Mouse (Mus musculus): ENCODE data around the gene Elf3. TPM values are rescaled to one million over a fixed set of nuclear protein-coding genes. Genes with fewer than 3 reads are reported as not detected.

The Elf3 gene
- polyA plus RNA-seq, 2 experiments, result 0.58 to 0.61 TPM

DNA sequence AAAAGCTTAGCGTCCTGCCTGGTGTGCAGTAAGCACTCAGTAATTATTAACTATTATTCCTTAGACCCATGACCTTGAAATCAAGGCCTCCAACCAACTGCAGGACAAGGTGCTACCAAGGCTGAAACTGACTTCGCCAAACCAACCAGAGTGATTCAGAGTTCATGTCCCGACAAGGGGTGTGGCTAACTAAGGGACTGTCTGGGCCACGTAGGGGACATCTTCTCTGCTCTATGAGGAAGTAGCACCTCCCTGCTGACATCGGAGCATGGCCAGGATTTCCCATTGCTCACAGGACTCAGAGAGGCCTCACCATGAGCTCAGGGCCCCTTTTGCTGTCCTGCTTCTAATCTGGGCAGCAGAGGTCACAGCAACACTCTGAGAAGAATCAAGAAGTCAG, 7.5 kb upstream of the Elf3 start:
- ATAC-seq (ENCODE audit: insufficient read depth), result no peak
- 0 out of 2 replicates have a peak, but pooled peaks cover 2% of the 10 kb centered on the region for H3K36me3 ChIP-seq (replicated peaks; ENCODE audit: control insufficient read depth, insufficient read depth, low read depth)
- no peaks in the 10 kb centered on the region for H3K4me1 ChIP-seq (replicated peaks; ENCODE audit: control insufficient read depth in 2 of 2, insufficient read depth in 2 of 2, low read length in 1 of 2)
- H3K9ac ChIP-seq (replicated peaks), result no peak overlapping the region
- no peak for DNase-seq (ENCODE audit: low read depth in 3 of 3, low spot score in 3 of 3)
- TF ChIP-seq EP300 (IDR thresholded peaks at IDR 0.05; ENCODE audit: low read depth), result no peak
- no peak for TF ChIP-seq CTCF (IDR thresholded peaks at IDR 0.05; ENCODE audit: low read depth)
- H3K4me2 ChIP-seq (ENCODE audit: low read depth), result no peak overlapping the region
- H3K4me3 ChIP-seq (ENCODE audit: insufficient read depth in 1 of 2, low read depth in 2 of 2, low read length in 2 of 2), result no peak overlapping the region
- H3K9me3 ChIP-seq (ENCODE audit: control insufficient read depth, low read length), result no peaks in the 10 kb centered on the region
- no peaks in the 10 kb centered on the region for H3K27me3 ChIP-seq (ENCODE audit: control insufficient read depth, insufficient read depth, low read length)
- H3K27ac ChIP-seq, result no peak overlapping the region
- 44% methylated on average over 5 of the region's 5 CpGs for WGBS (ENCODE audit: insufficient replicate concordance)

- Histone ChIP-seq H3K4me1 (replicated peaks; ENCODE audit: control insufficient read depth in 2 of 2, insufficient read depth in 2 of 2, low read length in 1 of 2) (peaks cover 4% of the 10 kb centered on the region in 2 experiments; a peak in 2 of 4 replicates), H3K4me2 (ENCODE audit: low read depth) (no peak overlapping the region), H3K4me3 (ENCODE audit: insufficient read depth in 1 of 2, low read depth in 2 of 2, low read length in 2 of 2) (no peak overlapping the region), H3K36me3 (replicated peaks; ENCODE audit: control insufficient read depth, insufficient read depth, low read depth) (0 out of 2 replicates have a peak, but pooled peaks cover 2% of the 10 kb centered on the region), H3K27ac (no peak overlapping the region), H3K27me3 (ENCODE audit: control insufficient read depth, insufficient read depth, low read length) (no peaks in the 10 kb centered on the region), H3K9ac (replicated peaks) (no peak overlapping the region), H3K9me3 (ENCODE audit: control insufficient read depth, low read length) (no peaks in the 10 kb centered on the region)
- no peak for ATAC-seq (ENCODE audit: insufficient read depth)
- TF ChIP-seq EP300 (IDR thresholded peaks at IDR 0.05; ENCODE audit: low read depth) (no peak), CTCF (IDR thresholded peaks at IDR 0.05; ENCODE audit: low read depth) (no peak)
- no peak for DNase-seq (ENCODE audit: low read depth in 3 of 3, low spot score in 3 of 3)
- WGBS (ENCODE audit: insufficient replicate concordance), result 73% methylated on average over 9 of the region's 9 CpGs
These were observed 4.9 kb upstream of the Elf3 start for GRCm38 (mm10) chr1:135263316-135263715.

DNA sequence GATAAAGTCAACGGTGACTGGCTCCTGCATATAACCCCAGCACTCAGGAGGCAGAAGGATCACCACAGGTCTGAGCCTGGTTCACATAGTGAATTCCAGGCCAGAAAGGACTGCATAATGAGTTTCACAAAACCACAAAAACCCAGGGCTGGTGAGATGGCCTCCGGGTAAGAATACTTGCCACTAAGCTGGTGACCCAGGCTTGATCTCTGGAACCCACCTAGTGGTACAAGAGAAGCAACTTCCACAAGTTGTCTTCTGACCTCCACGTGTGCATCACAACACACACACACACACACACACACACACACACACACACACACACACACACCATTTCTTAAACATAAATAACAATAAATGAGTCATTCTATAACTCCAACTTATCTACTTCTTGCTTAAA, 4.0 kb upstream of the Elf3 start:
- H3K9ac ChIP-seq (replicated peaks), result no peak overlapping the region
- no peak overlapping the region for H3K4me3 ChIP-seq (ENCODE audit: insufficient read depth in 1 of 2, low read depth in 2 of 2, low read length in 2 of 2)
- peaks cover 4% of the 10 kb centered on the region in 2 experiments; a peak in 2 of 4 replicates for H3K4me1 ChIP-seq (replicated peaks; ENCODE audit: control insufficient read depth in 2 of 2, insufficient read depth in 2 of 2, low read length in 1 of 2)
- no peaks in the 10 kb centered on the region for H3K27me3 ChIP-seq (ENCODE audit: control insufficient read depth, insufficient read depth, low read length)
- H3K9me3 ChIP-seq (ENCODE audit: control insufficient read depth, low read length), result no peaks in the 10 kb centered on the region
- 0 out of 2 replicates have a peak, but pooled peaks cover 2% of the 10 kb centered on the region for H3K36me3 ChIP-seq (replicated peaks; ENCODE audit: control insufficient read depth, insufficient read depth, low read depth)
- no peak for DNase-seq (ENCODE audit: low read depth in 3 of 3, low spot score in 3 of 3)
- H3K27ac ChIP-seq, result no peak overlapping the region
- no peak for TF ChIP-seq CTCF (IDR thresholded peaks at IDR 0.05; ENCODE audit: low read depth)
- no peak for TF ChIP-seq EP300 (IDR thresholded peaks at IDR 0.05; ENCODE audit: low read depth)
- WGBS (ENCODE audit: insufficient replicate concordance), result 77% methylated on average over 3 of the region's 3 CpGs
- ATAC-seq (ENCODE audit: insufficient read depth), result no peak
- H3K4me2 ChIP-seq (ENCODE audit: low read depth), result no peak overlapping the region

- DNase-seq (ENCODE audit: low read depth in 3 of 3, low spot score in 3 of 3) (no peak), ATAC-seq (ENCODE audit: insufficient read depth) (no peak)
- H3K9me3 ChIP-seq (ENCODE audit: control insufficient read depth, low read length), result no peaks in the 10 kb centered on the region
- no peak overlapping the region for H3K27ac ChIP-seq
- H3K4me1 ChIP-seq (replicated peaks; ENCODE audit: control insufficient read depth in 2 of 2, insufficient read depth in 2 of 2, low read length in 1 of 2), result peaks cover 4% of the 10 kb centered on the region in 2 experiments; a peak in 2 of 4 replicates
- no peak overlapping the region for H3K4me3 ChIP-seq (ENCODE audit: insufficient read depth in 1 of 2, low read depth in 2 of 2, low read length in 2 of 2)
- H3K9ac ChIP-seq (replicated peaks), result no peak overlapping the region
- no peak overlapping the region for H3K4me2 ChIP-seq (ENCODE audit: low read depth)
- no peaks in the 10 kb centered on the region for H3K27me3 ChIP-seq (ENCODE audit: control insufficient read depth, insufficient read depth, low read length)
- WGBS (ENCODE audit: insufficient replicate concordance), result 61% methylated on average over 6 of the region's 6 CpGs
- H3K36me3 ChIP-seq (replicated peaks; ENCODE audit: control insufficient read depth, insufficient read depth, low read depth), result 0 out of 2 replicates have a peak, but pooled peaks cover 2% of the 10 kb centered on the region
- no peak for TF ChIP-seq CTCF (IDR thresholded peaks at IDR 0.05; ENCODE audit: low read depth)
- TF ChIP-seq EP300 (IDR thresholded peaks at IDR 0.05; ENCODE audit: low read depth), result no peak
These were observed 2.6 kb upstream of the Elf3 start for GRCm38 (mm10) chr1:135260931-135261330.

GRCm38 (mm10) chr1:135259128-135259436, 714 bp upstream of the Elf3 start:
- peak overlapping the region; percentile 50 for H3K9ac ChIP-seq (replicated peaks)
- peak; percentile 73 for ATAC-seq (ENCODE audit: insufficient read depth)
- WGBS (ENCODE audit: insufficient replicate concordance), result under 1% methylated on average over 10 of the region's 10 CpGs

More at GRCm38 (mm10) chr1:135259128-135259436, 714 bp upstream of the Elf3 start:
- Histone ChIP-seq H3K27me3 (ENCODE audit: control insufficient read depth, insufficient read depth, low read length) (no peaks in the 10 kb centered on the region), H3K4me2 (ENCODE audit: low read depth) (peak overlapping the region; percentile 67), H3K9me3 (ENCODE audit: control insufficient read depth, low read length) (no peaks in the 10 kb centered on the region), H3K4me1 (replicated peaks; ENCODE audit: control insufficient read depth in 2 of 2, insufficient read depth in 2 of 2, low read length in 1 of 2) (peaks cover 4% of the 10 kb centered on the region in 2 experiments; a peak in 2 of 4 replicates), H3K4me3 (ENCODE audit: insufficient read depth in 1 of 2, low read depth in 2 of 2, low read length in 2 of 2) (peak overlapping the region; percentile 14 to 30; a peak in 3 of 4 replicates), H3K36me3 (replicated peaks; ENCODE audit: control insufficient read depth, insufficient read depth, low read depth) (no peaks in the 10 kb centered on the region), H3K27ac (peak overlapping the region; percentile 9; the same call in 1 of the 2 replicates)
- TF ChIP-seq CTCF (IDR thresholded peaks at IDR 0.05; ENCODE audit: low read depth), result peak; percentile 92
- TF ChIP-seq EP300 (IDR thresholded peaks at IDR 0.05; ENCODE audit: low read depth), result 0 out of 2 replicates have a peak, but pooled peaks have one; percentile 23
- DNase-seq (ENCODE audit: low read depth in 3 of 3, low spot score in 3 of 3), result peak; percentile 71 to 80 (median 73)
